Mouse (Mus musculus): ENCODE results near the gene Creld1.

Gene Creld1

DNA sequence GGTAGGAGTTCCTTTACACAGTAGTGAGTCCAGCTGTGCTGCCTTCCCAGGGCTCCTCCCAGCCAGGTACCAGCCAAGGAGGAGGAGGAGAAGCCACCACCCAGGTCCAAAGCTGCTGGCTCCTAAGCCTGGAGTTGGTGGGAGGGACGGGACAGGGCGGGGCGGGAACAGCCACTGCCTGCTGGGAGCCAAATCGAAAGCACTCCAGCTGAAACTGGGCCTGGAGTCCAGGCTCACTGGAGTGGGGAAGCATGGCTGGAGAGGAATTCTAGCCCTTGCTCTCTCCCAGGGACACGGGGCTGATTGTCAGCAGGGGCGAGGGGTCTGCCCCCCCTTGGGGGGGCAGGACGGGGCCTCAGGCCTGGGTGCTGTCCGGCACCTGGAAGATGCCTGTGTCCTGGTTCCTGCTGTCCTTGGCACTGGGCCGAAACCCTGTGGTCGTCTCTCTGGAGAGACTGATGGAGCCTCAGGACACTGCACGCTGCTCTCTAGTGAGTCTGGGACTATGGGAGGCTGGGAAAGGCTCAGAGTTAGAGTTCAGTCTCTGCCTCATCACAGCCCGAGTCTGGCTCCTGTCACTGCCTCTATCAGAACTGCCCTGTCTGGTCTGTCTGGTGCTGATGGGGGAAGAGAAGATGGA is 11.7 kb upstream of the Creld1 start, which contains the start of gene Il17rc:
Il17rc (plus strand) TSS at position 131 of the 640 bp plus-strand sequence.
- DNase-seq (ENCODE audit: low spot score) = peak; percentile 31

DNA sequence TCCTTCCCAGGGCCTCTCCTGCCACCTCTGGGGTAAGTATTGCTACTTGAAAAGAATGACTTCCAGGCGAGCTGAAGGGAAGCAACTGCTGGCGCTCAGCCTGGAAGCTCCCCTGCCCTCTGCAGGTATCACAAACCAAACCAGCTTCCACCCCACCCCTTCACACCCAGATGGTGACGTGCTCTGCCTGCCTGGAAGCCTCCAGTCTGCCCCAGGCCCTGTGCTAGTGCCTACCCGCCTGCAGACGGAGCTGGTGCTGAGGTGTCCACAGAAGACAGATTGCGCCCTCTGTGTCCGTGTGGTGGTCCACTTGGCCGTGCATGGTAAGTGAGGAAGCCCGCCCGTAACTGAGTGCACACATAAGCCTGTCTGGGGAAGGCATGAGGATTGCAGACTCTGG is 11.0 kb upstream of the Creld1 start:
- DNase-seq (ENCODE audit: low spot score) = no peak

DNA sequence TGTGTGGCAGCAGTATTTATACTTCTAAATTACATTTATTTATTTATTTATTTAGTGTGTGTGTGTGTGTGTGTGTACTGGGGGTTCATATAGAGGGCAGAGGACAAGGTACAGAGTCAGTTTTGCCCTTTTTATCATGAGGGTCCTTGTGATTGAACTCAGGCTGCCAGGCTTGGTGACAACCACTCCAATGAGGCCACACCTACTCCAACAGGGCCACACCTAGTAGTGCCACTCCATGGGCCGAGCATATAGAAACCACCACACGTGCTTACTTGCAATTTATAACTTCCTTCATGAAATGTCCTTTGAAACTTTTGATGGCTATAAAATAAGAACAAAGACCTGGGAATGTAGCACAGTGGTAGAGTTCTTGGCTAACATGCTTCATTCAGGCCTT is 9.9 kb upstream of the Creld1 start:
- DNase-seq (ENCODE audit: low spot score) = no peak

DNA sequence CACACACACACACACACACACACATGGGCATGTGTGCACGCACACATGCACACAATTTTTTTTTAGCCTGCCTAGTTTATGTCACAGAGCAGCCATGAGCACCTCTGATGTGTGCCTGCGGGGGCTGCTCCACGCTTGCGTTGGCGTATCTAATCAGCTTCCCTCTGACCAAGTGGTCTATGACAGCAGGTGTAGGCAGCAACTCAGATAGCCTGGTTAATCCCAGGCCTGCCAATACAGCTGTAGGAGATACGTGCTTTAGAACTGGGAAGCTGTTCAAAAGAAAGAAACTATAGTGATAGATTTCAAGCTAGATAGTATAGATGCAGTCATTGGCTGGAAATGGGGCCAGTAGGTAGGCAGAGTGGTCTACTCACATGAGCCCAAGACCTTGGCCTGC is 9.4 kb upstream of the Creld1 start:
- no peak for DNase-seq (ENCODE audit: low spot score)

DNA sequence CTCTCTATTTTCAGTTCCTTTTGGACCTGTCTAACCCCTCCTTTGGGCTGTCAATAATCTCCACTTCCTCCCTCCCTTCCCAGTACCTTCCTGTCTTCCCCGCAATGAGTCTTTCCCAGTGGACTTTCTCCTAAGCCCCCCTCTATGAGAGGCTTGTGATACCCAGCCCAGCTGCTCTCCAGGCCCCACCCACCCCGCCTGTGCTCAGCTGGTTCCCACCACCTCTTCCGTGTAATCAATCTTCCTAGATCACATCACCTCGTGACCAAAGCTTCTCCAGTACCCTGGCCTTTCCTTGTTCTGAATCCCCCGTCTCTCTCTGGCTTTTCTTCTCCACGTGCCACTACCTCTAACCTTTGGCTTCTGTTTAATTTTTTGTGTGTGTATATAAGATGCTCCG is 5.7 kb upstream of the Creld1 start:
- DNase-seq (ENCODE audit: low spot score) = no peak

DNA sequence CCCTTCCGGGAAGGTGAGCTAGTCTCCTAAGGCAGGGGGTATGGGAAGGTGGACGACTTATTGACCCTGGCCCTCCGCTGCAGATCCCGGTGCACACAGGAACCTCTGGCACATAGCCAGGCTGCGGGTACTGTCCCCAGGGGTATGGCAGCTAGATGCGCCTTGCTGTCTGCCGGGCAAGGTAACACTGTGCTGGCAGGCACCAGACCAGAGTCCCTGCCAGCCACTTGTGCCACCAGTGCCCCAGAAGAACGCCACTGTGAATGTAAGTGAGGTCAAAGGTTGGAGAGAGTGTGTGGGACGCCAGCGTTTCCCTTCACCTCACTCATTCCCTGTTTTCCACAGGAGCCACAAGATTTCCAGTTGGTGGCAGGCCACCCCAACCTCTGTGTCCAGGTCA is 4.2 kb upstream of the Creld1 start:
- no peak for DNase-seq (ENCODE audit: low spot score)

DNA sequence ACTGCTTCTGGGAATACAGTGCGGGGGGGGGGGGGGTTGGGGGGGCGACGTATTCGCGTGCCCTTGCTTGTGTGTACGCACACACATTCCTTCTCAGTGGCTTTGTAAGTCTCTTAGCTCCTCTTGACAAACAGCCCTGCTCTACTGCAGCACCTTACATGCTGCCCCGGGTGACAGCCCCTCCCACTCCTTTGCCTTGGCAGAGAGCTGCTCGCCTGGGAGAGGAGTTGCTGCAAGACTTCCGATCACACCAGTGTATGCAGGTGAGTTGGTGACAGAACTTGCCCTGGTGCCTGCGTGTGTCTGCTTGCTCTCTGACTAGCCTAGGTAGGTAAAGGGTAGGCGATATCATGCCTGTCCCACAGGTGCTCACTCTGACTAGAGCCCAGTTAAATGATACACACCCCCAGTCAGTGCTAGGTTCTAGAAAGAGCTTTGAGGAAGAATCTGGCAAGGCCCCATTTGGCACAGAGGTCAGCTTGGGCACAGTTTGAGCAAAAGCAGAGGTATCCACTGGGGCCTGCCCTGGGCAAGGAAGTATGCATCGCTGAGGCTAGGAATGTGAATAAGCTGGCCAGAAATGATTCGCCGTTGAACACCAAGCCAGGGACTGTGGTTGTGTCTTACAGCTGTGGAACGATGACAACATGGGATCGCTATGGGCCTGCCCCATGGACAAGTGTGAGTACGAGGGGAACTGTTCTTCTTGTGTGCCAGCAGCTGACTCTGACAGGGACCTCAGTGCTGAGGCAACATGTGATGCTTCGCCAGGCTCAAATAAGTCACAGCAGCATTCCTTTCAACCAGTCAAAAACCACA is 2.3 kb upstream of the Creld1 start:
- DNase-seq (ENCODE audit: low spot score) = no peak

DNA sequence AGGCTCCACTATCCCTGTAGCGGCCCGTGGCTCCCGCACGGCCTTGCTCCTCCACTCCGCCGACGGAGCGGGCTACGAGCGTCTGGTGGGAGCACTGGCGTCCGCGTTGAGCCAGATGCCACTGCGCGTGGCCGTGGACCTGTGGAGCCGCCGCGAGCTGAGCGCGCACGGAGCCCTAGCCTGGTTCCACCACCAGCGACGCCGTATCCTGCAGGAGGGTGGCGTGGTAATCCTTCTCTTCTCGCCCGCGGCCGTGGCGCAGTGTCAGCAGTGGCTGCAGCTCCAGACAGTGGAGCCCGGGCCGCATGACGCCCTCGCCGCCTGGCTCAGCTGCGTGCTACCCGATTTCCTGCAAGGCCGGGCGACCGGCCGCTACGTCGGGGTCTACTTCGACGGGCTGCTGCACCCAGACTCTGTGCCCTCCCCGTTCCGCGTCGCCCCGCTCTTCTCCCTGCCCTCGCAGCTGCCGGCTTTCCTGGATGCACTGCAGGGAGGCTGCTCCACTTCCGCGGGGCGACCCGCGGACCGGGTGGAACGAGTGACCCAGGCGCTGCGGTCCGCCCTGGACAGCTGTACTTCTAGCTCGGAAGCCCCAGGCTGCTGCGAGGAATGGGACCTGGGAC is 509 bp upstream of the Creld1 start:
- no peak for DNase-seq (ENCODE audit: low spot score)

DNA sequence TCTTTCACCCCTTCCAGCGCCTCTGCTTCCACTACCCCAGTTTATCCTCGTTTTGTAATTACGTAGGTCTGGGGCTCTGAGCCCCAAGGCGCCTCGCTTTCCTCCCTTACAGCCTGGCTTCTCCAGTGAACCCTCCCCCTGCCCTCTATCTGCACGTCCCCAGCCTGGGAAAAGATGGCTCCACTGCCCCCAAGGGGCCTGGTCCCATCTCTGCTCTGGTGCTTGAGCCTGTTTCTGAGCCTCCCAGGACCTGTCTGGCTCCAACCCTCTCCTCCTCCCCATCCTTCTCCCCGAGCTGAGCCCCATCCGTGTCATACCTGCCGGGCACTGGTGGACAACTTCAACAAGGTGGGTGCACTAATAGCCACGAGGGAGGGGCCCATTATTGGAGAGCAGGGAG is 632 bp downstream of the Creld1 start:
- DNase-seq (ENCODE audit: low spot score) = no peak

DNA sequence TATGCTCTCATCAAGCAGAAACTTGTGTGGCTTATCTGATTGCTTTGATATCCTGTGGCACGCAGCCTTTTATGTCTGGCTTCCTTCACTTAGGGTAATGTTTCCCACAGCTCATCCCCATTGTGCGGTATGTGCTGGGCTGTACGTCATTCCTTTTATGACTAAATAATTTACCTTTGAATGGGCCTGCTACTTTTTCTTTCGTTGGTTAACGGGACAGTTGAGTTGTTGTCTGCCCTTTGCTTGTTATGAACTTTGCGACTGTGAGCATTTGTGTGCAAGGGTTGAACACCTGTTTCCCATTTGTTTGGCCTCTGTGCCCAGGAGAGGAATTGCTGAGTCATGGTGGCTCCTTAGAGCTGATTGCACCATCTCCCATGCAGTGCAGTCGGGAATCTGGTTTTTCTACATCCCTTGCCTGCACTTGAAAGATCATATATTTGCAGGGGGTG is 4.1 kb downstream of the Creld1 start:
- no peak for DNase-seq (ENCODE audit: low spot score)

DNA sequence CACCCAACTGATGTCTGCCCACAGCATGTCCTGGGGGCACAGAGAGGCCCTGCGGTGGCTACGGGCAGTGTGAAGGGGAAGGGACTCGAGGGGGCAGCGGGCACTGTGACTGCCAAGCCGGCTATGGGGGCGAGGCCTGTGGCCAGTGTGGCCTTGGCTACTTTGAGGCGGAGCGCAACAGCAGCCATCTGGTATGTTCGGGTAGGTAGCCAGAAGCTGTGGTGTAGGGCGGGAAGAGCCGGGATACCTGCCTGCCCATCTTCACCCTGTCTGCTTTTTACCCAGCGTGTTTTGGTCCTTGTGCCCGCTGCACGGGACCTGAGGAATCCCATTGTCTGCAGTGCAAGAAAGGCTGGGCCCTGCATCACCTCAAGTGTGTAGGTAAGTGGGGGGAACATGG is 6.3 kb downstream of the Creld1 start:
- DNase-seq (ENCODE audit: low spot score) = no peak

DNA sequence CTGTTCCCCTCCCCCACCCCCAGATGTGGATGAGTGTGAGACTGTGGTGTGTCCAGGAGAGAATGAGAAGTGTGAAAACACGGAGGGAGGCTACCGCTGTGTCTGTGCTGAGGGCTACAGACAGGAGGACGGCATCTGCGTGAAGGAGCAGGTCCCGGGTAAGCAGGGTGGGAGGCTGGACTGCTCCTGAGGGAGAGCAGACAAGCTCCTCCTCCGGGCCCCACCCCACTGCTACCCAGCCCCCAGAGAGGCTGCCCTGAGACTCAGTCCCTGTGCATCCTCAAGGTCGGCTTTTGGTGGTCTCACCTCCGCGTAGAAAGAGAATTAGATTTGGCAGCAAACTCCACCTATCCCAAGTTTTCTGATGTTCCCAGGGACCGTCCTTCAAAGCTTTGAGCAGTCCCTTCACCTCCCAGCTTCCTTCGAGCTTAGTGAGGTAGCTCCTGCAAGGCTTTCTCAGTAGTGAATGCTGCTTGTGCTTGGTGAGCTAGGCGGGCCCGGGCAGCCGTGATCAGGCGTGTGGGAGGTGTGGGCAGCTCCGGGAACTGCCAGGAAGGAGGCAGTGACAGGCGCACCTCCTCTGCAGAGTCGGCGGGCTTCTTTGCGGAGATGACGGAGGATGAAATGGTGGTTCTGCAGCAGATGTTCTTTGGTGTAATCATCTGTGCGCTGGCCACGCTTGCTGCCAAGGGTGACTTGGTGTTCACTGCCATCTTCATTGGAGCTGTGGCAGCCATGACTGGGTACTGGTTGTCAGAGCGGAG is 9.2 kb downstream of the Creld1 start:
- DNase-seq (ENCODE audit: low spot score) = no peak

DNA sequence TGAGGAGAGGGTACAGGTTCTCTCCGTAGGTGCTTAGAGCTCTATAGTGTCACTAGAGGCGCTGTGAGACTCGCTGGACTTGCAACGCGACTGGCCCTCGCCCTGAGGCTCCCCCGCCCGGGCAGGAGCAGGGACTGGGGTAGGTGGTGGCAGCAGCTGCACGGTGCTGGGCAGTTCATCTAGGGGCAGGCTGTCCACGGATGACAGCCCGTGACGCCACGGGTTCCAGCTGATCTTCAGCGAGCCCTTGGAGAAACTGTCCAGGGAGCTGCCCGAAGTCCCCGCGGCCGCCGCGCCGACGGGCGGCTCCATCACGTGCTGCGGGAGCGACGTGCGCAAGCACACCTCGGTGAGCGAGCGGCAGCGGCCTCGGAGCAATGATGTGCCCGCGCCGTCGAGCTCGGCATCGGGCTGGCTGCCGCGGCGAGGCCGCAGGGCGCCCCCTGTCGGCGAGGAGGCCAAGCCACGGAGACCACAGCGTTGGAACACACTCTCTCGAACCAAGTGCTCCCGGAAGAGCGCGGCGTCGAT is 11.2 kb downstream of the Creld1 start:
- peak; percentile 60 for DNase-seq (ENCODE audit: low spot score)

DNA sequence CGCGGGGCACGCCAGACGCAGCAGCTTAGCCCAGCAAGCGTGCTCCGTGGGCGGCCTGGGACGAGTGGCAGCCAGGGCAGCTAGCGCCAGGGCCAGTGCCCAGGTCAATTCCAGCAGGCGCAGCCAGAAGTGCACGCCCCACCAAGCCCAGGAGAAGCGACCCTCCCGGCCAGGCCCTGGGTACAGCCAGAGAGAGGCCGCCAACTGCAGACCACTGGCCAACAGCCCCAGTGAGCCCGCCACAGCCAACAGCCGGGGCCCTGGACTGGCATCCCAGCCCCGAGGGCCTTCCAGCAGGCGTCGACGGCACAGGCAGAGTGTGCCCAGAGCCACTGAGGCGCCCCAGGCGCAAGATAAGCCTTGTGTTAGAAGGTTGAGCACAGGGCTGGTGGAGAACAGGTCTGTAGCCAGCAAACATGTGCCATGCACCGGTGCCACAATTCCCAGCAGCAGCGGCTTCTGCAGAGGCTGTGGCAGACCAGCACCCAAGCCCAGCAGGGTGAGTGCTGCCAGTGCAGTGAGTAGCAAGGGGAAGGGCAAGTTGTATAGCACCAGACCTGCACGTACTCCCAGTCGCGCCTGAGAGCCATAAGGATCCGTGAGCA is 12.1 kb downstream of the Creld1 start:
- DNase-seq (ENCODE audit: low spot score) = no peak

DNA sequence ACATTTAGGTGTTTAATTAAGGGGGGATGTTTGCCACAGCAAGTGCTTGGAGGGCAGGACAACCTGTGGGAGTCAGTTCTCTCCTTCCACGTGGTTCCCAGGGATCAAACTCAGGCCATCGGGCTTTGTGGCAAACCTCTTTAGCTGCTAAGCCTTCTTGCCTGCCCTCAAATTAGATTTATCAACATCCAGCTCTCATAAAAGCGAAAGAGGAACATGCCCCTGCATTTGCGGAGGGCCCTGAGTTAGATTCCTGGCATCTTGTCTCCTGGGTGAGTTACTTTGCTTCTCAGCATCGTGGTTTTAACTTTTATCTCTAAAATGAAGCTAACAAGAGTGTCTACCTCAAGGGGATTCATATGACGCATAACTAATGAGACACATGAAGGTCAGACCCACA is 16.2 kb downstream of the Creld1 start:
- no peak for DNase-seq (ENCODE audit: low spot score)

DNA sequence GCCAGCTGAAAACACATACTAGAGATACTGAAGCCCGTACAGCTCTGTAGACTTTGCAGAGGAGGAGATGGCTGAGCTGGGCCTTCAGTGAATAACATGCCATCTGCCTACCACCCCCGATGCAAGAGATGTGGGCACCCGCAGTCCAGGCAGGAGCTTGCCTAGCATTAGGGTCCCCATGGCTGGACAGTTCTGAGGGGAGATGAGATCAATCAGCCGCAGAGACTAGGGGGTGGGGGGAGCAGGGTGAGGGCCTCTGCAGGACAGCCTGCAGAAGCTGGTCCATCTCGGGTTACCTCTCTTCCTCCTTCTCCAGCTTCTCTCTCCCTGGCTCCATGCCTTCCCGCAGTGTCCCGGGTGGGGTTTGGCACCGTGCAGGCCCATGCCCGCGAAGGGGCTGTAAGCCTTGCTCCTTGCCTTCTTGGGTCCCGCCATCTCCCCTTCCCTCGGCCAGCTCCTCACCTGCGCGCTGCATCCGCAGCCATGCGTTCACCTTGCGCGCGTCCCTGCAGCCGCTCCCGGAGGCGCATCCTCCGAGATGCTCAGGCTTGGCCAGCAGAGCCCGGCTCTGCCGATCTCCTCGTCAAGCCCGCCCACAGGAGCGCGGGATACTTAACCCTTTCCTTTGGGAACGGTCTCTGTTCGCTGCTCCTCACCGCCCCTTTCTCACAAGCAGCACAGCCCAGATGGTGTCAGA is 18.4 kb downstream of the Creld1 start, which contains the start of gene Prrt3:
Prrt3 (minus strand) TSS at position 544 of the 697 bp plus-strand sequence.
- DNase-seq (ENCODE audit: low spot score) = no peak

DNA sequence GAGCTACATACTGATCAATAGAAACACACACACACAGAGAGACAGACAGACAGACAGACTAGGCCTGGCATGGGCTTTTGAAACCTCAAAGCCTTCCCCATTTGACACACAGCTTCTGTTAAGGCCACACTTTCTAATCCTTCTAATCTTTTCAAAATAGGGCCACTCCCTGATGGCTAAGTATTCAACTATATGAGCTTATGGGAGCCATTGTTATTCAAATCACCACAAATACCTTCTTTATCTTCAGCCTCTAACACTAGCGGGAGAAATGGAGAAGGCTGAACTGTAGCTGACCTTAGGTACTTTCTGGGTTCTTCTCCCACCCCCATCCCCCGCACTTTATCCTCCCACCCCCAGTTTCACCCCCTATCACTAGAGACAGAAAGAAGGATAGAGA is 19.7 kb downstream of the Creld1 start:
- no peak for DNase-seq (ENCODE audit: low spot score)

DNA sequence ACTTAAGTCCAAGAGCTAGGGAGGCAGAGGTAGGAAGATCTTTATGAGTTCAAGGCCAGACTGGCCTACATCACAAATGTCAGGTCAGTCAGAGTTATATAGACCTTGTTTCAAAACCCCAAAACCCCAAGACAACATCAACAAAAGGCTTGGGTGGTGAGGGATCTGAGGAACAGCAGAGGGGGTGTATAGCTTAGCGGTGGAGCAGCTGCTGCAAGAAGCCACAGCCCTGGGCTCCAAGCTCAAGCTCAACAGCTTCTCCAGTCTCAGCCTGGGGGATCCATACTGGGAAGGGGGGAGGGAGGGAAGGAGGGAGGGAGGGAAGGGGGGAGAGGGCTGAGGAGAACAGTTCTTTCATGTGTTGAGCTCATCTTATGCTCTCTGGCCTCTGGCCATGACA is 22.6 kb downstream of the Creld1 start:
- no peak for DNase-seq (ENCODE audit: low spot score)

DNA sequence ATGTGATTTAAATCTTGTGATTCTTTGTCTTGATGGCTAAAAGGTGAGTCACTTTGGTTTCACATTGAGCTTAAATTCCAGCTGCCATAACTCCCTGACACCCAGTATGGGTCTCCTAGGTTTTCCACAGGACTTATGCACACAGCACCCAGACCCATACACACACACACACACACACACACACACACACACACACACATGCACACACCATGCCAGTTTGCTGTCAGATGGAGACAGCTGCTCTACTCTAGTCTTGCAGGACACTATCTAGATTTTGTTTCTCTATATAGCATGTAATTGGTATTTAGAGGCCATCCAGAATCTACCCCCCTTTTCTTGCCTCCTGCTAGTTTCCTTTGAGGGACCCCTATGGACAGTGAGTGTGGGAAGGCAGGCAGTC is 24.0 kb downstream of the Creld1 start:
- DNase-seq (ENCODE audit: low spot score) = no peak

DNA sequence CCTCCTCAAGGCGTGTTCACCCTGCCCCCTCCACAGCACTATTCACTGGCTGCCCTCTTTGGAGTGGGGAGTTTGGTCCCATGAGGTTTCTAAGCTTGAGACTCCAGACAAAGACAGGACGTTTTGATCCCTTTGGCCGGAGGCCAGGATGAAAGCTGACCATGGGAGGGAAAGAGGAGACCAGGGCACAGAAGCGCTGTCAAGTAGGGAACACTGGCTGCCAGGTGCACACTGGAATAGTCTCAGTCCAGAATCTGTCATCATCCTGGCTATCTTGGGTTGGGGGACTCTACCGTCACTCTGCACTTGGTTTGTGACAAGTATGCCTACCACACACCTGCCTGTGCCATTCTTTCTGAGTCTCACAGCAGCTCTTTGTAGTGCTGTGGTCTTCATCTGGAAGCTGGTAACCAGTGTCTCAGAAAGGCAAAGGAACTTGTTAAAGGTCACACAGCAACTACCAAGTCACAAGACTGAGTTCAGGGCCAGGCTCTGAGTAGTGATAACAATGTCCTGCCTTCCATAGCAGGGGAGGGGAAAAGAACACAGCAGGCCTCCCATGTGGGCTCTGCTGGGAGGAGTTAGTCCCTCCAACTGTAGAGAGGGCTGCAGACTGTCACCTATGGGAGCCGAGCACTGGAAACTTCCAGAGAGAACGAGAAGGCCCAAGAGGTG is 25.3 kb downstream of the Creld1 start:
- DNase-seq (ENCODE audit: low spot score) = no peak

DNA sequence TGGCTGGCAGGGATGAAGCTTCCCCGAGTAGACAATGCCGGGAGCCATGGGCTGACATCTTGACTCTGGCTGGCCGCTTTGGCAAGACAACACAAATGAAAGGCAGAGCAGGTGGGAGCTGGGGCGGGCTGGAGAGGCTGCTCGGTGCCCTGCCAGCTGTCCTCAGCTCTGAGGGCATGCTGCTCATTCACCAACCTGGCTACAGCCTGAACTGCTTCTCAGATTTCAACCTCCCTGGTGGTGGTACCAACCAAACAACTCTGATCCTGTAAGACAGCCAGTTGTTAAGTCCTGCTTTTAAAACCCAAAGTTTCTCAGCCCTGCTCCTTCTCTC is 25.8 kb downstream of the Creld1 start:
- no peak for DNase-seq (ENCODE audit: low spot score)
